Mouse (Mus musculus) megakaryocyte, embryonic 14.5 days (primary cell): ENCODE measurements at regions not wholly inside any gene's neighbourhood (a gene's known extent, or its start where the extent isn't known, plus 50 kb on each side); places are given as distances from the start of the nearest gene placed in this dataset.

ENCODE experiments used
- FLI1 ChIP-seq: IDR thresholded peaks from 2 replicates; pipeline ENCODE4 v1.6.1; 2012; ENCODE audit warnings: low read length, inconsistent platforms, mixed read lengths
- GATA1 ChIP-seq: IDR thresholded peaks from 3 replicates; pipeline ENCODE4 v1.6.1; 2012; ENCODE audit warnings: mixed read lengths, low read length, inconsistent platforms, borderline replicate concordance

- TF ChIP-seq GATA1 (no peak), FLI1 (no peak)
These were observed 190.4 kb downstream of the Nr2f2 start for GRCm38 (mm10) chr7:70176086-70176485.
